Mouse (Mus musculus): ENCODE results near the gene Pacsin3. TPM values are rescaled to one million over a fixed set of nuclear protein-coding genes. Genes with fewer than 3 reads are reported as not detected.
"Not testable (repeated sequence)": the region's sequence is repeated elsewhere in the genome, so short reads cannot be mapped to it uniquely, and the experiment has no call there.

Pacsin3 gene
- 100 to 1,000 TPM; 265 to 364 TPM for total RNA-seq (2021)
- long read RNA-seq, experiment 1, transcript Pacsin3-201 (11 exons, 1,862 nt): minor isoform, 13 of 335 reads
- long read RNA-seq, experiment 1, transcript Pacsin3-202 (10 exons, 1,867 nt): major isoform, 23 of 335 reads
- long read RNA-seq, experiment 1, partial matches to known transcripts: 207 of 335 reads
- long read RNA-seq, experiment 1, other reads (novel, unspliced or antisense): 91 of 335 reads
- long read RNA-seq, experiment 2, transcript Pacsin3-201 (11 exons, 1,862 nt): minor isoform, 13 of 349 reads
- long read RNA-seq, experiment 2, transcript Pacsin3-202 (10 exons, 1,867 nt): major isoform, 19 of 349 reads
- long read RNA-seq, experiment 2, transcript Pacsin3-215 (11 exons, 1,859 nt): minor isoform, 8 of 349 reads
- long read RNA-seq, experiment 2, partial matches to known transcripts: 146 of 349 reads
- long read RNA-seq, experiment 2, other reads (novel, unspliced or antisense): 163 of 349 reads

DNA sequence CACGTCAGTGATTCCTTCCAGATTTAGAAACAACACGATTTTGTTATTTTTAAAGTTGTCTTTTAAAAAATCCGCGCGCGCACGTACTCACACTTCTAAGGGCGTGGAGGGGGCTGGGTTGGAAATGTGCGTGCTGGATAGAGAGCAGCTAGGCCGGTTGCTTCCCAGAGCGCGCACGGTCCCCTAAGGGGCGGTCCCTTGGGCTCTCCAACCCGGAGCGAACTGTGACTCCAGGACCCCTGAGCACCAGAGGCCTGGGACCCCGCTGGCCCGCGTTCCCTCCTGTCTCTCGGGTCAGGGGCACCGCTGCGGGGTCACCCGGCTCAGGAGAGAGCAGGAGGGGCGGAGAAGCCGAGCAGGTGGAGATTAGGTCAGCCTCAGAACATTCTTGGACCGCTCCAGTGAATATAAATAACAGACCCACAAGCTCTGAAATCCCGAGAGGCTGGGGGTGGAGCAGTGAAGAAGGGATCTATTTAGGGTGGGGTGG, at the start of gene Pacsin3:
Gene Pacsin3, plus strand, starts transcription at position 294 of the 490 bp plus-strand sequence.
- peak; percentile 63 for DNase-seq

DNA sequence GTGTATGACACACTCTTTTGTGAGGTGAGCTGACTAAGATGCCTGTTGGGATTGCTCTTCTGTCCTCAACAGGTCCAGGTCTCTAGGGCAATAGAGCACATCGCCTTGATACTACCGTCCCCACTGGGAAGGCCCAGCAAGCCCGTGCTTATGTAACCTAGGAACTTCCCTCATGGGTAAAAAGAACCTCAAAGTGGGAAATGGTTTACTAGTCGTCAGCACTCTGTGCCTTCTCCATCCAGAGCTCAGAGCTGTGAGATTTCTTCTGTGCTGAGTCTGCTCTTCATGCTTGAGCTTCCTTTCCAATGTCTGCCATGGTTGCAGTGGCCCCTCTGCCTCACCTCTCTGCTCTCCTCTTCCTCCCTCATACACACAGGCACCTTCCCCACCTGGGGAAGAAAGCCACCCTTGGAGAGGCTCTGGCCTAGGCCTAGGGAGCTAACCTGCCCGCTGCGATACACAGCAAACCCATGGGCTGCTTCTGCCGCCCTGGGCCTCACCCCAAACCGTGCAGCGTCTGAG, 49.4 kb upstream of the Pacsin3 start:
- DNase-seq: no peak

DNA sequence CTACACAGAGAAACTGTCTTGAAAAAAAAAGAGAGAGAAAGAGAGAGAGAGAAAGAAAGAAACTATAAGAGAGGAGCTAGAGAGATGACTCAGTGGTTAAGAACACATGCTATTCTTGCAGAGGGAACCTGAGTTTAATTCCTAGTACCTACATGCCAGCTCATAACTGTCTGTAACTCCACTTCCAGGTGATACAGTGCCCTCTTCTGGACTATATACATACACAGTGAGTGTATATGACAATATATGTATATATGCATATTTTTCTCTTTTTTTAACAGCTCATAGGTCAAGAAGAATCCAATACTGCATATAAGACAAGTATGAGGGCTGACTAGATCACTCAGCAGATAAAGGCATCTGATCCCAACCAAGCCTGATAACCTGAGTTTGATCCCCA, 42.4 kb upstream of the Pacsin3 start:
- no peak for DNase-seq

DNA sequence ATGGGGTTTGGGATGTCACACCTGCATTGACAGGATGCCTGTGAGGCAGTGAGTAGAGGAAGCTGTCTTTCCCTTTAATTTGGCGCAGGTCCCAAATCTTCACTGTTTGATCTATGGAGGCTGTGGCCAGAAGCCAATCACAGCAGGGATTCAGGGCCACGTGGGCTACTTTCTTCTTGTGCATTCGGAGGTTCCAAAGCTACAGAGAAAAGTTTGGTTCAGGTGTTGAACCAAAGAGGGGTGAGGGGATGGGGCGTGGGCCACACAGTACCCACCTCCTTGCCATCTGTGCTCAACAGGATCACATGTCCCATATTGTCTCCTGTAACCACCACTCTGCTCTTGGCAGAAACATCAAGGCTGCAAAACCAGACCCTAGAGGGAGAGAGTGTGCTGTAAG, 38.7 kb upstream of the Pacsin3 start:
- DNase-seq: no peak

DNA sequence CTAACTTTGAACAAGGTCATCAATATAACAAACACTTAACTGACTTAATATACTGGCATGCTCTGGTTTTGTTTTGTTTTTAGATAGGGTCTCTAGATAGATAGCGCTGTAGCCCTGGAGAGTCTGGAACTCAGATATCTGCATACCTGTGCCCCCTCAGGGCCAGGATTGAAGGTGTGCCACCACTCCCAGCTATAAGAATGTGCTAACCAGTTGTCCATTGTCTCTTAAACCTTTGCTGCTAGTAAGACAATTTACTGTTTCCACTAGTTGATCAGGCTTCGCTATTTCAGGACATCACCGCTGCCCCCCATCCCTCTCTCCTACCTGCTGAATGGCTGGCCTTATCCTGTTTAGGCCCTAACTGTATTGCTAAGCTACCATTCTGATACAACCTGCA, 35.3 kb upstream of the Pacsin3 start:
- DNase-seq: no peak

DNA sequence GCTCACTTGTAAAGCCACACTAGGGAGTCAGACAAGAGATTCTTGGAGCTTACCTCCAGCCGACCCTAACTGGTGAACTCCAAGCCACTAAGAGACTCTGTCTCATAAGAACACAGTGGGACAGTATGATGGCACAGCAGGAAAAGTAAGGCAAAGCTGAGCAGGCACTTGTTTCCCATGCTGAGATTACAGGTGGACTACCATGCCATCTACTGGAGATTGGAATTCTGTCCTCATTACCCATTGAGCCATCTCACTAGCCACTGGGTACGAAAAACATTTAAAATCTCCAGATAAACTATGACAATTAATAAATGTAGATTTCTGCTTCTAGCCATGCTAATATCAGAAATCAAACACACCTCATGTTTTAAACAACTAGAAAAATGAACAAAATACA, 32.1 kb upstream of the Pacsin3 start:
- DNase-seq: no peak

DNA sequence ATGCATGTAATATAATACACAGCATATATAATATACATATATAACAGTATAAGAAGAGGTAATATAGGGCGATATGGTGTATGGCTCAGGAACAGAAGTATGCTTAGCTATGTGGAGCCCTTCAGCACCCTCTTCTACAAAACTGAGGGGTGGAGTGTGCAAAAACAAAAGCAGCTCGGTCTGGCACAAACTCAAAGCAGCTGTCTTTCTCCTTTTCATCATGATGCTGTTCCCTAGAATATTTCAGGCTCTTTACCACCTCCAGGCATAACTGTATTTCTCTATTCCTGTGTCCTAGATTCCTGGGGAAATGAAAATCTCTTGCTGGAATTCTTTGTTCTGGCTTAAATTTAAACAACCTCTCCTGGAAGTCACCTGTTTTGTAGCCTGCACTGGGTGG, 26.0 kb upstream of the Pacsin3 start:
- DNase-seq: no peak

DNA sequence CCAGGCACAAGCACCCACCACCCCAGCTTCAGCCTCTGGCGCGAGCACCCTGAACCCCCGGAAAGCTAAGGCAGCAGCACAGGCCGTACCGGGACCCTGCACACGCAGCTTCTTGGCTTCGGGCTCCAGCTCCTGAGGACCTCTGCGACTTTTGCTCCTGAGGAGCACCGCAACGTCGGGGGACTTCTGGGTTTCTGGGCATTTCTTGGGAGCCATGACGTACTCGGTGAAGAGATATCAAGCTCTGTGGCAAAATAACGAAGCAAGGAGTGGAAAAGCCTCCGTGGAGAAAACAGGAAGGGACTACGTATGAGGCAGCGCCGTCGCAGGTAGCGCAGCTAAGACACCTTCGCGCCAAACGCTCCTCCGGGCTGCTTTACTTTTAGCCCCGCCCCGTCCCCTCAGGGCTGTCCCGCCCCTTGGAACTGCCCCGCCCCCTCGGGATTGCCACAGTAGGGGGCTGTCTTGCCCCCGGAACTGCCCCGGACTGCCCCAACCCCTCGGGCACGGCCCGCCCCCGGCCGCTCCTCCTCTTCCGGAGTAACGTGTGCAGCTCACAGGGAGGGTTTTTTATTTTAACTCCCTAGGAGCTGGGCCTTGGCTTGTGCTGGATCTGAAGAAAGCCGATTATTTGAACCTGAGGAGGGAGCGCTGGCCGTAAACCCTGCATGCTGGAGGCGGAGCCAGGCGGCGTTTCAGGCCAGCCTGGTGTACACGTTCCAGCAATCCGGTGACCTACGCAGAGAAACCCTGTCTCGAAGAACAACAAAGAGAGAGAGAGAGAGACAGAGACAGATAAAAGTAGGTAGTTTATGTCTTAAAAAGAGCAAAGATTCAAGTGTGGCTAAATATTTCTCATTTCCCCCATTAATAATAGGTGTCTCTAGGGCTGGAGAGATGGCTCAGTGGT, 18.9 kb upstream of the Pacsin3 start, which contains the start of gene Ddb2:
Gene Ddb2, minus strand, starts transcription at position 382 of the 910 bp plus-strand sequence.
- DNase-seq: peak; percentile 97

DNA sequence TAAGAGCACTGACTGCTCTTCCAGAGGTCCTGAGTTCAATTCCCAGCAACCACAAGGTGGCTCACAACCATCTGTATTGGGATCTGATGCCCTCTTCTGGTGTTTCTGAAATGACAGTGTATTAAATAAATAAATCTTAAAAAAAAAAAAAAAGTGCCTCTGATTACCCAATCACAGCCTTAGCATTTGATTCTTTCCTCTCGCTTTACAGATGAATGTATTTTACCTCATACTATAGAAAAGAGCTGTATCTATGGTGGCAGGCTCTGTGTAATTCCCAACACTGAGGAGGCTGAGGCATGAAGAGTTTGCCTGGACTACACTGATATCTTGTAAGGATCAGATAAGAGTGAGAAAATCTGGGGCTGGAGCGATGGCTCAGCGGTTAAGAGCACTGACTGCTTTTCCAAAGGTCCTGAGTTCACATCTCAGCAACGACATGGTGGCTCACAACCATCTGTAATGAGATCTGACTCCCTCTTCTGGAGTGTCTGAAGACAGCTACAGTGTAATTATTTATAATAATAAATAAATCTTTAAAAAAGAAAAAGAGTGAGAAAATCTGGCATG, 18.2 kb upstream of the Pacsin3 start:
- not testable (repeated sequence) for DNase-seq

DNA sequence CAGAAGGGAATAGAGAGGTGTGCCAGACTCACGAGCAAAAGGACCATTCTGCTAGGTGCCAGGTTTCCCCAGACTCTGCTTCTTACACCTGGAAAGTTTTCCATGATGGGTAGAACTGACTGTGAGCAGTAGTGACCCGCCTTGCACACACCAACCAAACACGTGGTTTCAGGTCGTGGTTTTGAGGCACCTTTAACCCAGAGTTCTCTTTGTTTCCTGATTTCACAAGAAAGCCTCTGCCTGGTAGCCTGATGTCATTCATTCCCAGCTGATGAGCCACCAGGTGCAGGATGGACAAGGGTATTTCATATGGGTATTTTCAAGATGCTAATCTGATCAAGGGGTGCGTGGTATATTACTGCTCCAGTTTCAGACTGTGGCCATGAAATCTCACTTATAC, 13.2 kb upstream of the Pacsin3 start:
- no peak for DNase-seq

DNA sequence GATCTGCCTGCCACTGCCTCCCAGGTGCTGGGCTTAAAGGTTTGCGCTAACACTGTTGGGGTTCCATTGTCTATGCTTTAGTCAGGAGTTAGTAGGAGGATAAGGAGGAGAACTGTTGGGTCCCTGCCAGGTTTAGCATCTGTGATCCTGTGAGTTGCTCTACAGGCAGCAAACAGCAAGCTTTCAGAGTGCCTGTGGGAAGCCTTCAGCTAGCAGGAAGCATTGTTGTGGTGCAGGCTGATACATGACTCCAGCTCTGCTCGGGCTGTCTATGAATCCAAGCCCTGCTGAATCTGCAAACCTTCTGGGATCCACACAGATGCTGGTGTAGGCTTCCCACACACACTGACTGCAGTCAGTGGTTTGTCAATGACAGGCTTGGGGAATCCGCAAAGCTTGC, 12.3 kb upstream of the Pacsin3 start:
- no peak for DNase-seq

DNA sequence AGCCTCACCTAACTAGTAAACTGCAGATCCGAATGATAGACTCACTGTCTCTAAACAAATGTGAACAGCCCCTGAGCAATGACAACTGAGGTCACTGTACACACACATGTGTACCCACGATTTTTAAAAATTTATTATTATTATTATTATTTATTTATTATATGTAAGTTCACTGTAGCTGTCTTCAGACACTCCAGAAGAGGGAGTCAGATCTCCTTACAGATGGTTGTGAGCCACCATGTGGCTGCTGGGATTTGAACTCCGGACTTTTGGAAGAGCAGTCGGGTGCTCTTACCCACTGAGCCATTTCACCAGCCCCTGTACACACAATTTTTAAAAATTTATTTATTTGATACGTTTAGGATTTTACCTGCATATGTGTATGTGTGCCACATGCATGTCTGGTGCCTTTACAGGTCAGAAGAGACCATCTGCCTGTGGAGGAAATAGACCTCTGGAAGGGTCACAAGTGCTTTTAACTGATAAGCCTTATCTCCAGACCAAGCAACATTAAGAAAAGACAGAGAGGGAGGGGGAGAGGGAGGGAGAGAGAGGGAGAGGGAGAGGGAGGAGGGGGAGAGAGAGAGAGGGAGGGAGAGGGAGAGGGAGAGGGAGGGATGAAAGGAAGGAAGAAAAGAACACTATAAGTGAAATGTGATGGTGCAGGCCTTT, 11.1 kb upstream of the Pacsin3 start:
- no peak for DNase-seq

DNA sequence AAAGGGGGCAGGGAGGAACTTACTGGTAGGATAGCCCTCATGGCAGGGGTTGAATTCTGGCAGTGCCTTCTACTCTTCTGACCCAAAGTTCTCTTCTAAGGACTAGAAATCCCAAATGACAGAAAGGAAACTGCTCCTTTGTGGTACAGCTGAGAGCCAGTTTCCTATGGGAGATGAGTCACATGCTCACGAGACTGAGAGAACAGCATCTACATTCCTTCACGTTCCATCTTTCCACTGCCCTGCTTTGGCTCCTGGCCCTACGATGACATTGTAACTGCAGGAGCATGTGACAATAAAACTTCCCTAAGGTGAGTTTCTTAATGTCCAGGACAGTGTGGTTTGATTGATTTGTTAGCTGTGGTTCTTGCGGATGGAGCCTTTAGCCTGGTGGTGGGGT, 7.4 kb upstream of the Pacsin3 start:
- DNase-seq: no peak

DNA sequence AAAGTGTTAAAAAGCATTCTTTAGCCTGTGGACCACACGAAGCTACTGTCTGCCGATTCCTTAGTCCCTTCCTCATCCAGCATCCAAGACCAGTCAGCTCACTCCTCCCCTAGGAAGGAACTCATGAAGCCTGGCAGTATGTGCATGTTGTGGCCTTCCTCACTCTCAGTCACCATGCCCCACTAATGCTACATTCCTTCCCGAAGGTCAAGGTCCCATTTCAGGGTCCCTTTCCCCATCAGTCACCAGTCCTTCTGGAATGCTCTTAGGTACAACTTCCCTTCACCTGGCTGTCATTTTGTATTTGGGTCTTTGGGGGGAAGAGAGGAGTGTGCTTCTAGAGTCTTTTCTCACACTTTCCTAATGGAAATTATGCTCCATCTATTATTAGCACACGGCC, 3.8 kb upstream of the Pacsin3 start:
- no peak for DNase-seq

DNA sequence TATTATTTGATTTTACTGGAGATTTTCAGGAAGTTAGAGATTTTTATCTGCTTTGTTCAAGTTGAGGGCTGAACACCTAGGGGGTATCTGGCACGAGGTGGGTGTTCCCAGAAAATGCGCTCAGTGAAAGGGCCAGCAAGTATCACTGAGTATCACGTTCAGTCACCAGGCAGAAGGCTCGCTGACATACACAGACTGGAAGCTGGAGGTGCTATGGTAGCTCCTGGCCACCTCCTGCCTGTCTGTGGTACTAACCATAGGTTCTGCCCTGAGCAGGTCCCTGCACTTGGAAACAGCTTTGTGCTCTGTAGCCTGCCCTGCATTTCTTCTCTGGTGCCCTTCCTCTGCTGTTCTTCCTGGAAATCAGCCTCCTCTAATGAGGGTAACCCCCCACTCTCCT, 3.2 kb upstream of the Pacsin3 start:
- DNase-seq: no peak

DNA sequence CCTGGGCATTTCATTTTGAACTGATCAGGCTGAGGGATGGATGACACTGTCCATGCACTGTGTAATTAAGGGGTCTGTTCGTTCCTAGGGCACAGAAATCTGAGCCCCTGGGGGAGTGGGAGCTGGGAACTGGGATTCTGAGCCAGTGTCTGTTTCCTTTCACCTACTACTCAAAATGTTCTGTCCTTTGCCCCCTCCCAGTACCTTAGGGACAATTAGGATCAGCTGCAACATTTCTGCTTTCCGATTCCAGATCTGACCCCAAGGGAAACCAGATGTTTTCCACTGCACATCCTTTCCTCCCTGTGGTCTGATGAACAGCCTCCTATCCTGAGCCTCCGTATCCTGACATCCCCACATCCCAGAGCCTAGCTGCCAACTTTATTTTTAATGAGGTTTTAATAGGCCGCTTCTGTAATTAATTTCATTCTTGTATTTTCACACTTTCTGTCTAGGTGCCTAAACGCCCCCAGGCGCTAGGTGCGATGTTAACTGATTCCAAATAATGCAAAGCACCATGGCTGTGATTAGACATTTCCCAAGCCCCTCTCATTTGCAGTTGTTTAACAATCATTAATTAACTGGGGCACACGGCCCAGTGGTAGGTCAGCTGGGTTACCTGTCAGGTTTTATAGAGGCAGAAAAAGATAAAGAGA, 901 bp upstream of the Pacsin3 start:
- DNase-seq: no peak

DNA sequence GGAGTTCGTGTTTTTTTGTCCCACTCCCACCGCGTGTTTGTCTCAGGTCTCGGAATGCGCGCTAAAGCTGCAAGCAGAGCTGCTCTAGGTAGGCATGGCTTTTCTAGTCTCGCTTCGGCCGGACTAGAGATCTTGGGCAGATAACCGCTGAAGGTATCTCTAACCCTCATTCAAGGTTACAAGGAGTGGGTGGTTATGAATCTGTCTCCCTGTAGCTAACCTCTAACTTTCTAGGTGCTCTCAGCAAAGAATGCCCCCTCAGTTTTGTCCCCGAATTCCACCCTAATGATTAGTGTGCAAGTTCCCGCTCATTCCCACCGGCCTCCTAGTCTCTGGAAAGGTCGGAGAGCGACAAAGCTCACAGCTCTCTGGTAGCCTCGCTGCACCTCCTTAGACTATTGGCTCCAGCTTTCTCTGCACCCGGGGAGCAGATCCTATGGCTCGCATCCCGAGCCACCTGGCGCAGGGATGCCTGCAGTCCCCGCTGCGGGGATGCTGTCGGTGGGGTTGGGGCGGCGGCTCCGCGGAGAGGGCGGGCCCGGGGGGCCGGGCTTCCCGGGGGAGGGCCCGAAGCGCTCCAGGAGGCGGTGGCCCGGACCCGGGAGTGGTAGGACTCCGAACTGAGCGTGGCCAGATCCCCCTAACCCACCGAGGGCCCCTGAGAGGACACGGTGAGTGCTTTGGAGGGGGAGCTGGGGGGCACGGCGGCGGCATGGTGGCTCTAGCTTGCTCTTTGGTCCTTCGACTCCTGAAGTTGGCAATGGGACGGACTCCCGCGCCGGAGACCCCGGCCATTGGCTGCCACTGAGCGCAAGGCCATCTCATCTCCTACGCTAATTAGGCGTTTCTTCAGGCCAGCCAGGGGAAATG, 737 bp downstream of the Pacsin3 start:
- peak; percentile 84 for DNase-seq

DNA sequence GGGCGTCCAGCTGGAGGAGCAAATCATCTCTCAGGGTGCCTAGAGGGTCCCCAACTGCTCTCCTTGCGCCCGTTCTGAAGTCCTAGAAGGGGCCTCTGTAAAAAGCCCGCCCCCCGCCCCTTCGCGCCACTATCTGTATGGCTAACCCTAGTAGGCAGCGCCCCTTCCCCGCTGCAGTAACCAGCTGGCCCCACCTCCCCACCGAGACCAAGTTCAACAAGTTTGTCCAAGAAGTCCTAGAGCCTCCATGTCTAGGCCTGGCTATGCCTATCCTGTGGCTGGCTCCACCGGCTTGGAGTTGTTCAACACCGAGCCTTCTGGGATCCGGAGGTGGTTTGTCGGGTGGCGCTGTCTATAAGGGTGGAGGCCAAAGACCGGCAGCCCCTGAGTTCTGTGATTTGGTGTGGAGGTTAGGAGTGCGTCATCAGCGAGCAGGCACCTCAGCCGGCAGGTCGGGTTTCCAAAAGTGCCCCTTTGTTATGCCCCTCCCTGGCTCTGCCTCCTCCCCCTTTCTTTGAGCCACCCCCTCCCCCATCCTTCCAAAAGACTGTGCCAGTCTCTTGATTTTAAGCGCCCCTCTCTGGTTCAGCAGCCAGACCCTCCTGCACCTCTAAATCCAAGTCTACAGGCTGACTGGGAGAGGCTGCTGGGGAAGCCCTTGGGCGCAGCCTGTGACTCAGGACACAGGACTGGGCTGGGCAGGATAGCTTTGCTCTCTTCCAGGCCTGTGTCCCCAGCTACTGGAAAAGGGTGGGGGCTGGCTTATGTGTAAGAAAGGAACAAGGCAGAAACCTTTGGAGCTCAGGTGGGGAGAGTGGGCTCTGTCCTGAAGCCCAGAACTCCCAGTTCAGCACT, 1.6 kb downstream of the Pacsin3 start:
- peak; percentile 41 for DNase-seq

DNA sequence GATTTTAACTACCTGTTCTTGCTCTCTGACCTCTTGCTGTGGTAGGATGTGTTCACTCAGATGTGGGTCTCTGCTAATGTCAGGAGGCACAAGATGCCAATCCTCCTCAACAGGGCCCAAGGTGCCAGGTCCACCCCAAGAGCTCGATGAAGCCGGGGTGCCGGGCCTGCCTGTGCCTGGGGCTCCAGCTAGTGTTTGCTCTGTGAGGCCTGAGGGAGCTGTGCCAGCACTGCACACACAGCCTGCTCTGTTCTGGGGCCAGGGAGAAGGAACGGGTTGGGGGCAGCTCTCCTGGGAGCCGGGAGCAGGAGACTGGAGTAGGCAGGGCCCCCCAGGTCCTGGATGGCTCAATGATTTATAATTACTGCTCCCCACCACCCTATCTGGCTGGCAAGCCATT, 2.3 kb downstream of the Pacsin3 start:
- DNase-seq: peak; percentile 35

Measured in gastrocnemius, postnatal 25 days (tissue).